Mouse (Mus musculus) left cerebral cortex, postnatal 36 days (tissue): ENCODE measurements around the gene Plppr4. TPM values are rescaled to one million over a fixed set of nuclear protein-coding genes. Genes with fewer than 3 reads are reported as not detected.

Experiments used
- DNase-seq, 2 experiments: peaks; one replicate each; pipeline ENCODE4 v3.0.0; 2021 to 2022; ENCODE audit warnings: low spot score in 2 of 2, mixed read lengths in 1 of 2
- intact Hi-C: fragments of 180-260 bp; cut with DNase I; formaldehyde crosslinking; loops from one replicate; pipeline ENCODE4 v1.15.1; 2025
- microRNA-seq: library from miRNA; unstranded; fragments of <30 nt; microRNA quantifications from one replicate; pipeline ENCODE4 v1.2.0, GENCODE M21; 2022
- total RNA-seq, 2 experiments: library from RNA; stranded (reverse); gene quantifications; 2 replicates each; pipeline ENCODE4 v1.2.3; 2021

Plppr4 gene
- total RNA-seq, 2 experiments from 2014 or later, result 204 to 210 TPM

GRCm38 (mm10) chr3:117300735-117301271 lies 59.9 kb downstream of the Plppr4 start:
- intact Hi-C loops, result no loop called here
- DNase-seq, result no peak

GRCm38 (mm10) chr3:117297735-117298134 lies 62.9 kb downstream of the Plppr4 start:
- intact Hi-C loops, result loop anchor here (10.0 kb wide), 1 partner anchor 143 kb away; no protein-coding TSS in a partner anchor
- no peak for DNase-seq

GRCm38 (mm10) chr3:117294308-117294925 lies 66.3 kb downstream of the Plppr4 start:
- no peak for DNase-seq
- intact Hi-C loops, result loop anchor here (10.0 kb wide), 1 partner anchor 140 kb away; no protein-coding TSS in a partner anchor

Small RNA genes within 50 kb of the gene (microRNA-seq; reads per million reads assigned to microRNA genes)
- not detected for gene Gm22408

Other genes with a start within 250 kb of the Plppr4 start
- gene Plppr5, start 214.0 kb upstream of the Plppr4 start, total RNA-seq, result 10 to 100 TPM; 34.1 to 38.6 TPM